Mouse (Mus musculus): Measurements from ENCODE around the gene AW146154.
"Not testable (repeated sequence)": the region's sequence is repeated elsewhere in the genome, so short reads cannot be mapped to it uniquely, and the experiment has no call there.

DNA sequence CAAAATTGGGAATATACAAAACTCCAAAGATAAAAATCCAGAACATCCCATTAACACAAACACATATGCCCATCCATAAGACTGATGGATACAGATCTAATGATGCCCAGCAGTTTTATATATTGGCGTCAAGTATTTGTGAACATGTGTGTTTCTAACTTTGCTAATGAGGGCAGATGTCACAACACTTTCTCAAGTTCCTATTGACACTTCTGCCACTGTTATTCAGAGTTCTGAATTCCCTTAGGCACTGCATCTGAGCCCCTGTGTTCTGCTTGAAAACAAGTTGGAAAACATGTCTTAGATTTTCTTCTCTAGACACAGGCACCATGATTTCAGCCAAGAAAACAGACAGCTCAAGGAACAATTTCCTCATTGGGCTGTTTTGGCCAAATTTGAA lies 51.1 kb downstream of the AW146154 start, which contains the start of gene Vmn2r57:
- TF ChIP-seq CTCF (IDR thresholded peaks at IDR 0.05; ENCODE audit: low read depth, low read length); GATA2 (IDR thresholded peaks at IDR 0.05; ENCODE audit: borderline replicate concordance, low read depth, low read length): not testable (repeated sequence)

Measured in G1E (cell line).